Mouse (Mus musculus) limb, embryonic 11.5 days (tissue): ENCODE measurements around the gene Spry1. TPM values are rescaled to one million over a fixed set of nuclear protein-coding genes. Genes with fewer than 3 reads are reported as not detected.

Experiments used
- ATAC-seq: fragments of 200-750 bp; cut with Nextera tagmentation; 2 replicates; pipeline ENCODE4 v1.8.0; 2017; ENCODE audit warnings: low read depth; ENCODE audit not compliant: insufficient number of reproducible peaks, low FRiP score, low TSS enrichment
- DNase-seq: peaks from one replicate; pipeline ENCODE4 v3.0.0-alpha.2; 2015; ENCODE audit warnings: low spot score
- H3K27ac ChIP-seq: fragments of 300-500 bp; sonication (generic); replicated peaks from 2 replicates; pipeline ENCODE4 v1.5.1; 2014; ENCODE audit warnings: low read depth, mild to moderate bottlenecking, low read length
- H3K27me3 ChIP-seq: fragments of 300-500 bp; sonication (generic); 2 replicates; pipeline ENCODE4 v1.6.1; 2014; ENCODE audit warnings: mild to moderate bottlenecking, low read length, mixed read lengths; ENCODE audit not compliant: control insufficient read depth, insufficient read depth
- H3K36me3 ChIP-seq: fragments of 300-500 bp; sonication (generic); 2 replicates; pipeline ENCODE4 v1.6.1; 2014; ENCODE audit warnings: mild to moderate bottlenecking, low read length, moderate library complexity, mixed read lengths; ENCODE audit not compliant: control insufficient read depth, insufficient read depth
- H3K4me1 ChIP-seq: fragments of 300-500 bp; sonication (generic); 2 replicates; pipeline ENCODE4 v1.6.1; 2014; ENCODE audit warnings: low read length, mixed read lengths; ENCODE audit not compliant: control insufficient read depth, insufficient read depth
- H3K4me2 ChIP-seq: fragments of 300-500 bp; sonication (generic); 2 replicates; pipeline ENCODE4 v1.6.1; 2014; ENCODE audit warnings: low read depth, mild to moderate bottlenecking, moderate library complexity; ENCODE audit not compliant: severe bottlenecking
- H3K4me3 ChIP-seq: fragments of 300-500 bp; sonication (generic); 2 replicates; pipeline ENCODE4 v1.5.1; 2014; ENCODE audit warnings: low read depth, low read length
- H3K9ac ChIP-seq: fragments of 300-500 bp; sonication (generic); 2 replicates; pipeline ENCODE4 v1.6.1; 2014; ENCODE audit warnings: mild to moderate bottlenecking, low read length
- H3K9me3 ChIP-seq: fragments of 300-500 bp; sonication (generic); 2 replicates; pipeline ENCODE4 v1.6.1; 2016; ENCODE audit warnings: low read length; ENCODE audit not compliant: control insufficient read depth
- WGBS: fragments of 180-500 bp; shearing (Covaris S2); extraction: QIAGEN DNeasy Blood & Tissue Kit; methylation state at CpG from one replicate; pipeline ENCODE4 v1.1.7; 2014; 5-methylcytosine and 5-hydroxymethylcytosine counted together
- polyA plus RNA-seq: library from polyadenylated mRNA; unstranded; fragments of >200 nt; fragmentation: Nextera tagmentation; extraction: Ambion mirVana; gene quantifications from 2 replicates; pipeline ENCODE4 v1.2.1, GENCODE M21; 2014

Gene Spry1
- polyA plus RNA-seq, 1 experiment from 2014 or later, result 18.5 TPM

- Histone ChIP-seq H3K36me3 (no peaks in the 10 kb centered on the region), H3K27ac (no peak overlapping the region), H3K4me2 (no peak overlapping the region), H3K9ac (no peak overlapping the region), H3K9me3 (no peaks in the 10 kb centered on the region), H3K4me3 (no peak overlapping the region), H3K27me3 (no peaks in the 10 kb centered on the region), H3K4me1 (no peaks in the 10 kb centered on the region)
- ATAC-seq (no peak), DNase-seq (no peak)
- 91% methylated on average over 3 of the region's 3 CpGs for WGBS
Observed at GRCm38 (mm10) chr3:37632751-37633150, 7.0 kb upstream of the Spry1 start.

DNA sequence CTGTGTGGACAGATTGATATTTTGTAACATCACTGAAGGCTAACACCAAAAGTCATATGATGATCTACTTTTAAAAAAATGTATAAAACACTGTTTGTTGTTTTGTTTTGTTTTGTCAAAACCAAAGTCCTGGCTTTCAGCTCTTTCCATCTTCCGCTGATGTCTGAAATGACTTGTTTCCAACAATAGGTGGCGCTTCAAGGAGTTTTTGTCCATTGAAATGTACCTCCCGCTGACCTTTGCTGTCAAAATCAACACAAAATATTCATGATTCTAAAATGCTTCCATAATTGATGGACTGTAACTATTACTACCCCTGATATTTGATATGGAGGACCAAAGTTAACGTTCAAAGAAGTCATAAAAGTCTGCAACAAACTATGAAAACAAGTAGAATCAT is 5.1 kb upstream of the Spry1 start:
- H3K27me3 ChIP-seq, result no peaks in the 10 kb centered on the region
- H3K9me3 ChIP-seq, result no peaks in the 10 kb centered on the region
- H3K9ac ChIP-seq, result no peak overlapping the region
- DNase-seq, result no peak
- no peaks in the 10 kb centered on the region for H3K4me1 ChIP-seq
- ATAC-seq, result no peak
- H3K4me2 ChIP-seq, result no peak overlapping the region
- WGBS, result 35% methylated on average over 4 of the region's 4 CpGs
- H3K36me3 ChIP-seq, result no peaks in the 10 kb centered on the region
- no peak overlapping the region for H3K4me3 ChIP-seq
- H3K27ac ChIP-seq, result no peak overlapping the region

GRCm38 (mm10) chr3:37636921-37637320 is 2.8 kb upstream of the Spry1 start:
- ATAC-seq, result no peak
- Histone ChIP-seq H3K36me3 (no peaks in the 10 kb centered on the region), H3K27ac (no peak overlapping the region), H3K27me3 (no peaks in the 10 kb centered on the region), H3K9me3 (no peaks in the 10 kb centered on the region), H3K4me3 (no peak overlapping the region), H3K9ac (no peak overlapping the region), H3K4me2 (no peak overlapping the region), H3K4me1 (peaks cover 4% of the 10 kb centered on the region)
- DNase-seq, result no peak
- WGBS, result 81% methylated on average over 4 of the region's 4 CpGs

DNA sequence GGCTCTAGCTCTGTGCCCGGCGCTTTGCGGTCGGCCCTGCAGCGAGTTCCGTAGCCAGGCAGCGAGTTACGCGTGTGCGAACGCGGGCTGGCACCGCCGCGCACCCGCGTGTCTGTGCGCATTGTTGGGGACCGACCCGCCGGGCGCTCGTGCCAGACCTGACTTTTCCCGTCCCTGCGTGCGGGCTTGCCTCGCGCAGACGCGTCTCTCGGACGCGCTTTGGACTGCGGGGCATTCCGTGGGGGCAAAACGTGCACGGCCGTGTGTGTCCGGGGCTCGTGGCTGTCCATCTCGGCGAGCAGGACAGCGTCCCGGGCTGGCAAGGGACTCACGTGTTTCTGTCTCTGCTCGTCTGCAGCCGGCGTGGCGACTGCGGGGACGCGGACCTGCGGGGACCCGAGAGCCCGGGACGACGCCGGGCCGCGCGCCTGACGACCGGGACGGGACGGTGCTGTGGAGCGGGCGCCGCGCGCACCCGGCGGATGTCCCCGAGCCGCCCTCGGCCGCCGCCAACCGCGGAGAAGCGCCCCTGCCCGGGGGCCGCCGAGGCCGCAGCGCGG is 495 bp downstream of the Spry1 start:
- ATAC-seq (peak; percentile 67), DNase-seq (peak; percentile 70)
- no peaks in the 10 kb centered on the region for H3K9me3 ChIP-seq
- H3K36me3 ChIP-seq, result peaks cover 7% of the 10 kb centered on the region; the same call in 1 of the 2 replicates
- peak overlapping the region; percentile 82 for H3K4me2 ChIP-seq
- H3K4me3 ChIP-seq, result peak overlapping the region; percentile 91
- peaks cover 17% of the 10 kb centered on the region for H3K4me1 ChIP-seq
- H3K9ac ChIP-seq, result peak overlapping the region; percentile 90
- H3K27me3 ChIP-seq, result no peaks in the 10 kb centered on the region
- WGBS, result under 1% methylated on average over 80 of the region's 86 CpGs
- peak overlapping the region; percentile 76 for H3K27ac ChIP-seq

DNA sequence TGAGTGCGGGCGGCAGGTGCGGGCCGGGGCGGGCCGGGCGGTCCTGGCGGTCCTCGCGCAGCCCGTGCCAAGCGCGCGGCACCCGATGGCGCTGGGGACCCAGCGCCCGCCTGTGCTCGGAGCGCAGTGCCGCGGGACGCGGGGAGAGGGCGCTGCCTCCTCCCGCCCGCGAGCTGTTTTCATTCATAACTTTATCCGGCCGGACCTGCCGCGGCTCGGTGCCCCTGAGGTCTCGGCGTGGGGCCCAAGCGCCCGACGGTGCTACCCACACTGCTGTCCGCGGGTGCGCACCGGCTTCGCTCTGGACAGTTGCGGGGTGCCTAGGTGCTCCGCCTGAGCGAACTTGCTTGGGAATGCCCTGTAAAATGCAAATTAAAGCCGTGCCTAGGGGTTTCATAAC is 1.1 kb downstream of the Spry1 start:
- DNase-seq (peak; percentile 80), ATAC-seq (peak; percentile 67)
- peaks cover 7% of the 10 kb centered on the region; the same call in 1 of the 2 replicates for H3K36me3 ChIP-seq
- peak overlapping the region; percentile 90 for H3K9ac ChIP-seq
- H3K27me3 ChIP-seq, result no peaks in the 10 kb centered on the region
- H3K4me1 ChIP-seq, result peaks cover 17% of the 10 kb centered on the region
- H3K9me3 ChIP-seq, result no peaks in the 10 kb centered on the region
- 1% methylated on average over 39 of the region's 47 CpGs for WGBS
- peak overlapping the region; percentile 82 for H3K4me2 ChIP-seq
- H3K4me3 ChIP-seq, result peak overlapping the region; percentile 91
- peak overlapping the region; percentile 76 for H3K27ac ChIP-seq

GRCm38 (mm10) chr3:37641796-37642680 is 2.3 kb downstream of the Spry1 start:
- Histone ChIP-seq H3K27ac (no peak overlapping the region), H3K9me3 (no peaks in the 10 kb centered on the region), H3K4me3 (peak overlapping the region; percentile 91), H3K4me1 (peaks cover 17% of the 10 kb centered on the region), H3K36me3 (peaks cover 7% of the 10 kb centered on the region; the same call in 1 of the 2 replicates), H3K27me3 (no peaks in the 10 kb centered on the region), H3K4me2 (peak overlapping the region; percentile 82), H3K9ac (no peak overlapping the region; the same call in 1 of the 2 replicates)
- ATAC-seq (no peak), DNase-seq (no peak)
- WGBS, result 27% methylated on average over 20 of the region's 20 CpGs

DNA sequence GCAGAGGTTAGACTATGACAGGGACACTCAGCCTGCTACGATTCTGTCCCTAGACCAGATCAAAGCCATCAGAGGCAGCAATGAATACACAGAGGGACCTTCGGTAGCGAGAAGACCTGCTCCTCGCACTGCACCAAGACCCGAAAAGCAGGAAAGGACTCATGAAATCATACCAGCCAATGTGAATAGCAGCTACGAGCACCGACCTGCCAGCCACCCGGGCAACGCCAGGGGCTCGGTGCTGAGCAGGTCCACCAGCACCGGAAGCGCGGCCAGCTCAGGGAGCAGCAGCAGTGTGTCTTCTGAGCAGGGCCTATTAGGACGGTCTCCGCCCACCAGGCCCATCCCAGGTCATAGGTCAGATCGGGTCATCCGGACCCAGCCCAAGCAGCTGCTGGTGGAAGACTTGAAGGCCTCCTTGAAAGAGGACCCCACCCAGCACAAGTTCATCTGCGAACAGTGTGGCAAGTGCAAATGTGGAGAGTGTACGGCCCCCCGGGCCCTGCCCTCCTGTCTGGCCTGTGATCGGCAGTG is 3.0 kb downstream of the Spry1 start:
- ATAC-seq, result no peak
- Histone ChIP-seq H3K4me1 (peaks cover 17% of the 10 kb centered on the region), H3K9ac (no peak overlapping the region), H3K4me2 (0 out of 2 replicates have a peak overlapping the region, but pooled peaks have one; percentile 31), H3K27me3 (no peaks in the 10 kb centered on the region), H3K27ac (no peak overlapping the region), H3K9me3 (no peaks in the 10 kb centered on the region), H3K36me3 (peaks cover 7% of the 10 kb centered on the region; the same call in 1 of the 2 replicates), H3K4me3 (0 out of 2 replicates have a peak overlapping the region, but pooled peaks have one; percentile 91)
- no peak for DNase-seq
- 81% methylated on average over 21 of the region's 21 CpGs for WGBS

DNA sequence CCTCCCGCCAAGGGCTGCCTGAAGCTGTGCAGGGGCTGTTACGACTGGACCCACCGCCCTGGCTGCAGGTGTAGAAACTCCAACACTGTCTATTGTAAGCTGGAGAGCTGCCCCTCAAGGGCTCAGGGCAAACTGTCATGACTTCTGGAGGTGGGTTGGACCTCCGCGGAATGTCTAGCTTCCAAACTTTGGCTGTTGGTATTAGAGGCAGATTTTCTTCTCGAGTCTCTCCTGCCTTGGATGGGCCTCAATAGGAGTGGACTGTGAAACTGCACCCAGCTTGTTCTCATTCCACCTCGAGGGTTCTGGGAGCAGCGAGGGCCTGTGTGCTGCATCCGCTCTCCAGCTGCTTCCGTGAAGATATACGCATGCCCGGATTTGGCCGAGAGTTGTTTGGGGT is 3.7 kb downstream of the Spry1 start:
- no peaks in the 10 kb centered on the region for H3K9me3 ChIP-seq
- no peak overlapping the region for H3K27ac ChIP-seq
- no peak overlapping the region for H3K4me3 ChIP-seq
- H3K9ac ChIP-seq, result no peak overlapping the region
- peaks cover 17% of the 10 kb centered on the region for H3K4me1 ChIP-seq
- peaks cover 7% of the 10 kb centered on the region; the same call in 1 of the 2 replicates for H3K36me3 ChIP-seq
- H3K4me2 ChIP-seq, result no peak overlapping the region
- ATAC-seq (no peak), DNase-seq (no peak)
- WGBS, result 86% methylated on average over 13 of the region's 13 CpGs
- no peaks in the 10 kb centered on the region for H3K27me3 ChIP-seq
